Mouse (Mus musculus): ENCODE measurements around the gene Htra3. TPM values are rescaled to one million over a fixed set of nuclear protein-coding genes. Genes with fewer than 3 reads are reported as not detected.

Htra3 gene
- polyA plus RNA-seq, 1 experiment from 2014 or later, result 22.4 TPM

GRCm38 (mm10) chr5:35680958-35681357, 1.4 kb upstream of the Htra3 start:
- 61% methylated on average over 2 of the region's 2 CpGs for WGBS
- ATAC-seq (replicated peaks; ENCODE audit: low FRiP score, low read depth) (peak; percentile 37), DNase-seq (ENCODE audit: low spot score) (peak; percentile 83)
- TF ChIP-seq CTCF (IDR thresholded peaks at IDR 0.05; ENCODE audit: low read depth), result peak; percentile 77
- H3K9me3 ChIP-seq (replicated peaks; ENCODE audit: low read length), result no peaks in the 10 kb centered on the region
- no peak overlapping the region for H3K9ac ChIP-seq (ENCODE audit: low read depth, low read length)
- H3K27me3 ChIP-seq (ENCODE audit: insufficient read depth, low read length), result 0 out of 2 replicates have a peak, but pooled peaks cover 10% of the 10 kb centered on the region
- no peak overlapping the region for H3K4me2 ChIP-seq (ENCODE audit: low read length)
- H3K4me1 ChIP-seq (replicated peaks; ENCODE audit: insufficient read depth, low read length), result peaks cover 7% of the 10 kb centered on the region; the same call in 1 of the 2 replicates
- no peak overlapping the region for H3K4me3 ChIP-seq (replicated peaks; ENCODE audit: low read depth, low read length)
- H3K36me3 ChIP-seq (ENCODE audit: insufficient read depth, low read length), result no peaks in the 10 kb centered on the region
- no peak overlapping the region for H3K27ac ChIP-seq

- Histone ChIP-seq H3K4me2 (ENCODE audit: low read length) (no peak overlapping the region), H3K9me3 (replicated peaks; ENCODE audit: low read length) (no peaks in the 10 kb centered on the region), H3K36me3 (ENCODE audit: insufficient read depth, low read length) (no peaks in the 10 kb centered on the region), H3K9ac (ENCODE audit: low read depth, low read length) (no peak overlapping the region), H3K4me3 (replicated peaks; ENCODE audit: low read depth, low read length) (no peak overlapping the region), H3K27ac (no peak overlapping the region), H3K4me1 (replicated peaks; ENCODE audit: insufficient read depth, low read length) (peaks cover 25% of the 10 kb centered on the region), H3K27me3 (ENCODE audit: insufficient read depth, low read length) (0 out of 2 replicates have a peak, but pooled peaks cover 10% of the 10 kb centered on the region)
- DNase-seq (ENCODE audit: low spot score) (no peak), ATAC-seq (replicated peaks; ENCODE audit: low FRiP score, low read depth) (no peak)
- 86% methylated on average over 7 of the region's 7 CpGs for WGBS
- no peak for TF ChIP-seq CTCF (IDR thresholded peaks at IDR 0.05; ENCODE audit: low read depth)
These were observed 2.6 kb downstream of the Htra3 start for GRCm38 (mm10) chr5:35676964-35677363.

GRCm38 (mm10) chr5:35674081-35674555, 5.5 kb downstream of the Htra3 start:
- H3K9ac ChIP-seq (ENCODE audit: low read depth, low read length), result no peak overlapping the region
- H3K4me1 ChIP-seq (replicated peaks; ENCODE audit: insufficient read depth, low read length), result peaks cover 40% of the 10 kb centered on the region

GRCm38 (mm10) chr5:35673086-35673485, 6.5 kb downstream of the Htra3 start:
- TF ChIP-seq CTCF (IDR thresholded peaks at IDR 0.05; ENCODE audit: low read depth), result no peak; the same call in 1 of the 2 replicates
- H3K27ac ChIP-seq, result peak overlapping the region; percentile 78
- H3K27me3 ChIP-seq (ENCODE audit: insufficient read depth, low read length), result 0 out of 2 replicates have a peak, but pooled peaks cover 3% of the 10 kb centered on the region
- DNase-seq (ENCODE audit: low spot score) (peak; percentile 93), ATAC-seq (replicated peaks; ENCODE audit: low FRiP score, low read depth) (peak; percentile 34; the same call in 1 of the 2 replicates)
- H3K4me2 ChIP-seq (ENCODE audit: low read length), result no peak overlapping the region
- WGBS, result 44% methylated on average over 7 of the region's 7 CpGs
- H3K9ac ChIP-seq (ENCODE audit: low read depth, low read length), result no peak overlapping the region
- H3K36me3 ChIP-seq (ENCODE audit: insufficient read depth, low read length), result no peaks in the 10 kb centered on the region
- H3K4me1 ChIP-seq (replicated peaks; ENCODE audit: insufficient read depth, low read length), result peaks cover 34% of the 10 kb centered on the region
- no peak overlapping the region for H3K4me3 ChIP-seq (replicated peaks; ENCODE audit: low read depth, low read length)
- no peaks in the 10 kb centered on the region for H3K9me3 ChIP-seq (replicated peaks; ENCODE audit: low read length)

More at GRCm38 (mm10) chr5:35674081-35674555, 5.5 kb downstream of the Htra3 start:
- Histone ChIP-seq H3K36me3 (ENCODE audit: insufficient read depth, low read length) (no peaks in the 10 kb centered on the region), H3K4me3 (replicated peaks; ENCODE audit: low read depth, low read length) (no peak overlapping the region), H3K27ac (peak overlapping the region; percentile 78), H3K27me3 (ENCODE audit: insufficient read depth, low read length) (0 out of 2 replicates have a peak, but pooled peaks cover 10% of the 10 kb centered on the region), H3K9me3 (replicated peaks; ENCODE audit: low read length) (no peaks in the 10 kb centered on the region), H3K4me2 (ENCODE audit: low read length) (no peak overlapping the region)
- TF ChIP-seq CTCF (IDR thresholded peaks at IDR 0.05; ENCODE audit: low read depth), result 0 out of 2 replicates have a peak, but pooled peaks have one; percentile 5
- ATAC-seq (replicated peaks; ENCODE audit: low FRiP score, low read depth) (peak; percentile 52), DNase-seq (ENCODE audit: low spot score) (peak; percentile 44)
- 22% methylated on average over 4 of the region's 4 CpGs for WGBS

- Histone ChIP-seq H3K27ac (peak overlapping the region; percentile 72), H3K9me3 (replicated peaks; ENCODE audit: low read length) (no peaks in the 10 kb centered on the region), H3K4me2 (ENCODE audit: low read length) (no peak overlapping the region), H3K36me3 (ENCODE audit: insufficient read depth, low read length) (no peaks in the 10 kb centered on the region), H3K9ac (ENCODE audit: low read depth, low read length) (no peak overlapping the region), H3K4me3 (replicated peaks; ENCODE audit: low read depth, low read length) (no peak overlapping the region), H3K27me3 (ENCODE audit: insufficient read depth, low read length) (no peaks in the 10 kb centered on the region), H3K4me1 (replicated peaks; ENCODE audit: insufficient read depth, low read length) (peaks cover 34% of the 10 kb centered on the region)
- WGBS, result 31% methylated on average over 1 of the region's 1 CpGs
- ATAC-seq (replicated peaks; ENCODE audit: low FRiP score, low read depth), result 0 out of 2 replicates have a peak, but pooled peaks have one; percentile 1
- no peak for DNase-seq (ENCODE audit: low spot score)
- no peak for TF ChIP-seq CTCF (IDR thresholded peaks at IDR 0.05; ENCODE audit: low read depth)
These were observed 7.0 kb downstream of the Htra3 start for GRCm38 (mm10) chr5:35672581-35672980.

- H3K36me3 ChIP-seq (ENCODE audit: insufficient read depth, low read length), result no peaks in the 10 kb centered on the region
- H3K27me3 ChIP-seq (ENCODE audit: insufficient read depth, low read length), result no peaks in the 10 kb centered on the region
- H3K9me3 ChIP-seq (replicated peaks; ENCODE audit: low read length), result no peaks in the 10 kb centered on the region
- no peak for TF ChIP-seq CTCF (IDR thresholded peaks at IDR 0.05; ENCODE audit: low read depth)
- no peak for ATAC-seq (replicated peaks; ENCODE audit: low FRiP score, low read depth)
- no peak overlapping the region for H3K9ac ChIP-seq (ENCODE audit: low read depth, low read length)
- H3K4me2 ChIP-seq (ENCODE audit: low read length), result no peak overlapping the region
- no peak overlapping the region for H3K27ac ChIP-seq
- 59% methylated on average over 9 of the region's 9 CpGs for WGBS
- H3K4me3 ChIP-seq (replicated peaks; ENCODE audit: low read depth, low read length), result no peak overlapping the region
- peak; percentile 25 for DNase-seq (ENCODE audit: low spot score)
- H3K4me1 ChIP-seq (replicated peaks; ENCODE audit: insufficient read depth, low read length), result peaks cover 34% of the 10 kb centered on the region
These were observed 8.1 kb downstream of the Htra3 start for GRCm38 (mm10) chr5:35671474-35671891.

Data from kidney, postnatal 0 days (tissue).